Mouse (Mus musculus): ENCODE measurements around the gene Olfr455.

Gene Olfr455

GRCm38 (mm10) chr6:42489731-42490130 lies 57.7 kb downstream of the Olfr455 start:
- DNase-seq (ENCODE audit: low read depth, low spot score), result no peak

- DNase-seq (ENCODE audit: low read depth, low spot score), result no peak
These were observed 60.3 kb downstream of the Olfr455 start, which contains the start of gene Olfr456 for GRCm38 (mm10) chr6:42487114-42487513. Gene Olfr456, minus strand, starts transcription at chr6:42487214.

Measured in brain, adult 2 months (tissue).